Mouse (Mus musculus): ENCODE data around the gene Tedc1. TPM values are rescaled to one million over a fixed set of nuclear protein-coding genes. Genes with fewer than 3 reads are reported as not detected.
"Not testable (repeated sequence)": the region's sequence is repeated elsewhere in the genome, so short reads cannot be mapped to it uniquely, and the experiment has no call there.

The Tedc1 gene
- total RNA-seq, 2 experiments from 2014 or later: 3.7 TPM

- intact Hi-C loops (cut with DNase I): loop anchor here (5.0 kb wide), 1 partner anchor 44 kb away; the partner anchor contains the start of gene Crip2
- peak in 1 of 2 experiments; percentile 45 for DNase-seq (ENCODE audit: extremely low spot score in 1 of 2, low spot score in 2 of 2)
Measured at GRCm38 (mm10) chr12:113186326-113187010, 30.2 kb downstream of the Tedc1 start.

- intact Hi-C loops (cut with DNase I): loop anchor here (5.0 kb wide), 1 partner anchor 45 kb away; the partner anchor contains the start of gene Crip2
Measured at GRCm38 (mm10) chr12:113187011-113187375, 30.8 kb downstream of the Tedc1 start.

GRCm38 (mm10) chr12:113187584-113188295 is 31.5 kb downstream of the Tedc1 start:
- DNase-seq (ENCODE audit: extremely low spot score in 1 of 2, low spot score in 2 of 2): peak; percentile 89 to 92
- intact Hi-C loops (cut with DNase I): loop anchor here (5.0 kb wide), 1 partner anchor 45 kb away; the partner anchor contains the start of gene Crip2

More at GRCm38 (mm10) chr12:113187011-113187375, 30.8 kb downstream of the Tedc1 start:
- no peak for DNase-seq (ENCODE audit: extremely low spot score in 1 of 2, low spot score in 2 of 2)

GRCm38 (mm10) chr12:113188349-113189055 is 32.3 kb downstream of the Tedc1 start:
- DNase-seq (ENCODE audit: extremely low spot score in 1 of 2, low spot score in 2 of 2): peak in 1 of 2 experiments; percentile 62
- intact Hi-C loops (cut with DNase I): loop anchor here (5.0 kb wide), 1 partner anchor 46 kb away; the partner anchor contains the start of gene Crip2

- intact Hi-C loops (cut with DNase I): no loop called here
- DNase-seq (ENCODE audit: extremely low spot score in 1 of 2, low spot score in 2 of 2): peak in 1 of 2 experiments; percentile 15
Measured at GRCm38 (mm10) chr12:113193423-113193822, 37.2 kb downstream of the Tedc1 start.

GRCm38 (mm10) chr12:113199132-113199531 is 42.9 kb downstream of the Tedc1 start:
- DNase-seq (ENCODE audit: extremely low spot score in 1 of 2, low spot score in 2 of 2); intact Hi-C loops (cut with DNase I): not testable (repeated sequence)

GRCm38 (mm10) chr12:113201301-113201700 is 45.1 kb downstream of the Tedc1 start:
- DNase-seq (ENCODE audit: extremely low spot score in 1 of 2, low spot score in 2 of 2): peak in 1 of 2 experiments; percentile 38
- intact Hi-C loops (cut with DNase I): no loop called here

- peak in 1 of 2 experiments; percentile 81 for DNase-seq (ENCODE audit: extremely low spot score in 1 of 2, low spot score in 2 of 2)
- intact Hi-C loops (cut with DNase I): no loop called here
Measured at GRCm38 (mm10) chr12:113202008-113202407, 45.8 kb downstream of the Tedc1 start.

GRCm38 (mm10) chr12:113203522-113203921 is 47.3 kb downstream of the Tedc1 start:
- intact Hi-C loops (cut with DNase I): no loop called here
- DNase-seq (ENCODE audit: extremely low spot score in 1 of 2, low spot score in 2 of 2): peak in 1 of 2 experiments; percentile 20

GRCm38 (mm10) chr12:113205251-113205942 is 49.2 kb downstream of the Tedc1 start:
- intact Hi-C loops (cut with DNase I): no loop called here
- DNase-seq (ENCODE audit: extremely low spot score in 1 of 2, low spot score in 2 of 2): peak in 1 of 2 experiments; percentile 26

GRCm38 (mm10) chr12:113207737-113208136 is 51.5 kb downstream of the Tedc1 start:
- no peak for DNase-seq (ENCODE audit: extremely low spot score in 1 of 2, low spot score in 2 of 2)
- intact Hi-C loops (cut with DNase I): no loop called here

- DNase-seq (ENCODE audit: extremely low spot score in 1 of 2, low spot score in 2 of 2): no peak
- intact Hi-C loops (cut with DNase I): no loop called here
Measured at GRCm38 (mm10) chr12:113210586-113211378, 54.6 kb downstream of the Tedc1 start.

- intact Hi-C loops (cut with DNase I): no loop called here
- DNase-seq (ENCODE audit: extremely low spot score in 1 of 2, low spot score in 2 of 2): no peak
Measured at GRCm38 (mm10) chr12:113211772-113212171, 55.6 kb downstream of the Tedc1 start.

GRCm38 (mm10) chr12:113212326-113212924 is 56.2 kb downstream of the Tedc1 start:
- intact Hi-C loops (cut with DNase I): no loop called here

GRCm38 (mm10) chr12:113213226-113213625 is 57.0 kb downstream of the Tedc1 start:
- DNase-seq (ENCODE audit: extremely low spot score in 1 of 2, low spot score in 2 of 2): no peak
- intact Hi-C loops (cut with DNase I): no loop called here

More at GRCm38 (mm10) chr12:113212326-113212924, 56.2 kb downstream of the Tedc1 start:
- no peak for DNase-seq (ENCODE audit: extremely low spot score in 1 of 2, low spot score in 2 of 2)

GRCm38 (mm10) chr12:113214072-113214808 is 58.0 kb downstream of the Tedc1 start:
- intact Hi-C loops (cut with DNase I): no loop called here

More at GRCm38 (mm10) chr12:113214072-113214808, 58.0 kb downstream of the Tedc1 start:
- no peak for DNase-seq (ENCODE audit: extremely low spot score in 1 of 2, low spot score in 2 of 2)

Data from left cerebral cortex, postnatal 10 days (tissue).